Mouse (Mus musculus) liver, postnatal 0 days (tissue): ENCODE results near the gene Palmd. TPM values are rescaled to one million over a fixed set of nuclear protein-coding genes. Genes with fewer than 3 reads are reported as not detected.
A peak's percentile ranks its signal among the peaks of the same experiment; 100 is the strongest.

ENCODE experiments used
- ATAC-seq: fragments of 200-750 bp; cut with Nextera tagmentation; 2 replicates; pipeline ENCODE4 v1.8.0; 2017; ENCODE audit warnings: mild to moderate bottlenecking, moderate library complexity
- DNase-seq: peaks from one replicate; pipeline ENCODE4 v3.0.0-alpha.2; 2016
- H3K27ac ChIP-seq: fragments of 300-500 bp; sonication (generic); 2 replicates; pipeline ENCODE4 v1.5.1; 2014; ENCODE audit warnings: antibody characterized with exemption, moderate library complexity, mild to moderate bottlenecking, low read depth
- H3K27me3 ChIP-seq: fragments of 300-500 bp; sonication (generic); 2 replicates; pipeline ENCODE4 v1.6.1; 2014; ENCODE audit warnings: low read length, control low read depth, mixed read lengths; ENCODE audit not compliant: insufficient read depth
- H3K36me3 ChIP-seq: fragments of 300-500 bp; sonication (generic); replicated peaks from 2 replicates; pipeline ENCODE4 v1.6.1; 2014; ENCODE audit warnings: mild to moderate bottlenecking, control low read depth, low read length, moderate library complexity, mixed read lengths; ENCODE audit not compliant: insufficient read depth
- H3K4me1 ChIP-seq: fragments of 300-500 bp; sonication (generic); 2 replicates; pipeline ENCODE4 v1.6.1; 2014; ENCODE audit warnings: antibody characterized with exemption, mild to moderate bottlenecking, control low read depth; ENCODE audit not compliant: insufficient read depth
- H3K4me2 ChIP-seq: fragments of 300-500 bp; sonication (generic); 2 replicates; pipeline ENCODE4 v1.6.1; 2014; ENCODE audit warnings: low read depth, mild to moderate bottlenecking, low read length, moderate library complexity, mixed read lengths
- H3K4me3 ChIP-seq: fragments of 300-500 bp; sonication (generic); 2 replicates; pipeline ENCODE4 v1.5.1; 2014; ENCODE audit warnings: low read depth, low read length
- H3K9ac ChIP-seq: fragments of 300-500 bp; sonication (generic); replicated peaks from 2 replicates; pipeline ENCODE4 v1.6.1; 2014; ENCODE audit warnings: mild to moderate bottlenecking, moderate library complexity
- H3K9me3 ChIP-seq: fragments of 300-500 bp; sonication (generic); 2 replicates; pipeline ENCODE4 v1.6.1; 2016; ENCODE audit warnings: mild to moderate bottlenecking, control low read depth, low read length, mixed read lengths
- CTCF ChIP-seq: sonication (generic); IDR thresholded peaks from 2 replicates; pipeline ENCODE4 v1.5.1; 2016; ENCODE audit warnings: antibody characterized with exemption, low read depth
- EP300 ChIP-seq: IDR thresholded peaks from 2 replicates; pipeline ENCODE4 v1.6.1; 2016; ENCODE audit warnings: antibody characterized with exemption, low read depth, mild to moderate bottlenecking
- WGBS: fragments of 180-500 bp; shearing (Covaris S2); extraction: QIAGEN DNeasy Blood & Tissue Kit; methylation state at CpG from one replicate; pipeline ENCODE4 v1.1.7; 2014; ENCODE audit not compliant: insufficient replicate concordance; 5-methylcytosine and 5-hydroxymethylcytosine counted together
- polyA plus RNA-seq: library from polyadenylated mRNA; unstranded; fragments of >200 nt; fragmentation: Nextera tagmentation; extraction: Ambion mirVana; gene quantifications from 2 replicates; pipeline ENCODE4 v1.2.1, GENCODE M21; 2015

Palmd gene
- polyA plus RNA-seq, 1 experiment from 2014 or later = 31.0 TPM

GRCm38 (mm10) chr3:116904158-116904557 is 64.6 kb downstream of the Palmd start:
- ATAC-seq (peak; percentile 38; the same call in 1 of the 2 replicates), DNase-seq (peak; percentile 63)
- H3K4me3 ChIP-seq = no peak overlapping the region
- H3K9ac ChIP-seq = no peak overlapping the region
- H3K9me3 ChIP-seq = no peaks in the 10 kb centered on the region
- H3K4me2 ChIP-seq = no peak overlapping the region
- TF ChIP-seq EP300 (no peak), CTCF (peak; percentile 80)
- no peak overlapping the region for H3K27ac ChIP-seq
- WGBS = 43% methylated on average over 6 of the region's 6 CpGs
- H3K4me1 ChIP-seq = no peaks in the 10 kb centered on the region
- H3K27me3 ChIP-seq = no peaks in the 10 kb centered on the region
- H3K36me3 ChIP-seq = peaks cover 51% of the 10 kb centered on the region

- Histone ChIP-seq H3K27me3 (no peaks in the 10 kb centered on the region), H3K4me3 (no peak overlapping the region), H3K4me2 (no peak overlapping the region), H3K27ac (no peak overlapping the region), H3K9me3 (no peaks in the 10 kb centered on the region), H3K36me3 (peaks cover 51% of the 10 kb centered on the region), H3K4me1 (peaks cover 2% of the 10 kb centered on the region; the same call in 1 of the 2 replicates), H3K9ac (no peak overlapping the region)
- ATAC-seq = peak; percentile 95
- TF ChIP-seq CTCF (no peak), EP300 (no peak)
- peak; percentile 71 for DNase-seq
- WGBS = 50% methylated on average over 9 of the region's 9 CpGs
These were observed 75.9 kb downstream of the Palmd start for GRCm38 (mm10) chr3:116892872-116893271.

DNA sequence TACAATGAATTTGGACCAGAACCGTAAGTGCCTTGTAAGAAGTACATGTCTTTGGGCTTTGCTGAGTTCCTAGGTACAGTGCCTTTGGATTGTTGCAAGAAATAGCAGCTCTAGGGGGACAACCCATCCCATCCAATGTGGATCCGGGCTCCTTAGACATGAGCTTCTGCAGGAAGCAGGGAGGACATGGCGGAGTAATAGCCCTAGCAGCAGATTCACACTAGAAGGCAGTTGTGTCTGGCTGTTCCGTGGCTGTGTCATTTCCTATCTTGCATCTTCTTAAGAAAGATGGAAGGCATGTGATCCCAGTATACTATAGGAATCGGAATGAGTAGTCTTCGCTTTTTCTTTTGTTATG is 76.6 kb downstream of the Palmd start:
- Histone ChIP-seq H3K36me3 (peaks cover 51% of the 10 kb centered on the region), H3K9me3 (no peaks in the 10 kb centered on the region)
- WGBS = 93% methylated on average over 6 of the region's 6 CpGs

GRCm38 (mm10) chr3:116891436-116892205 is 77.2 kb downstream of the Palmd start:
- TF ChIP-seq CTCF (no peak), EP300 (no peak)
- H3K9ac ChIP-seq = no peak overlapping the region
- H3K4me2 ChIP-seq = no peak overlapping the region
- peaks cover 2% of the 10 kb centered on the region; the same call in 1 of the 2 replicates for H3K4me1 ChIP-seq
- no peaks in the 10 kb centered on the region for H3K9me3 ChIP-seq
- WGBS = 92% methylated on average over 17 of the region's 17 CpGs
- ATAC-seq (no peak), DNase-seq (no peak)
- H3K27me3 ChIP-seq = no peaks in the 10 kb centered on the region
- H3K4me3 ChIP-seq = no peak overlapping the region
- H3K27ac ChIP-seq = no peak overlapping the region
- H3K36me3 ChIP-seq = peaks cover 50% of the 10 kb centered on the region

More for the DNA sequence above, 76.6 kb downstream of the Palmd start:
- Histone ChIP-seq H3K4me2 (no peak overlapping the region), H3K4me3 (no peak overlapping the region), H3K27ac (no peak overlapping the region), H3K27me3 (no peaks in the 10 kb centered on the region), H3K4me1 (peaks cover 2% of the 10 kb centered on the region; the same call in 1 of the 2 replicates), H3K9ac (no peak overlapping the region)
- TF ChIP-seq CTCF (no peak), EP300 (no peak)
- DNase-seq (no peak), ATAC-seq (no peak)

- no peak for ATAC-seq
- Histone ChIP-seq H3K36me3 (peaks cover 47% of the 10 kb centered on the region), H3K9me3 (no peaks in the 10 kb centered on the region), H3K27ac (no peak overlapping the region), H3K27me3 (no peaks in the 10 kb centered on the region), H3K9ac (no peak overlapping the region), H3K4me2 (no peak overlapping the region), H3K4me3 (no peak overlapping the region), H3K4me1 (peaks cover 2% of the 10 kb centered on the region; the same call in 1 of the 2 replicates)
- WGBS = 90% methylated on average over 4 of the region's 4 CpGs
- no peak for TF ChIP-seq CTCF
- TF ChIP-seq EP300 = no peak
- no peak for DNase-seq
These were observed 78.2 kb downstream of the Palmd start for GRCm38 (mm10) chr3:116890576-116890975.

GRCm38 (mm10) chr3:116889358-116889757 is 79.4 kb downstream of the Palmd start:
- no peak for ATAC-seq
- Histone ChIP-seq H3K4me3 (no peak overlapping the region), H3K36me3 (peaks cover 55% of the 10 kb centered on the region), H3K4me2 (no peak overlapping the region), H3K27me3 (no peaks in the 10 kb centered on the region), H3K9ac (no peak overlapping the region), H3K4me1 (peaks cover 2% of the 10 kb centered on the region; the same call in 1 of the 2 replicates), H3K27ac (no peak overlapping the region), H3K9me3 (no peaks in the 10 kb centered on the region)
- TF ChIP-seq CTCF (no peak), EP300 (no peak)
- WGBS = 92% methylated on average over 7 of the region's 7 CpGs
- no peak for DNase-seq
